Mouse (Mus musculus) heart, postnatal 10 days (tissue): ENCODE results near the gene Arl8b. TPM values are rescaled to one million over a fixed set of nuclear protein-coding genes. Genes with fewer than 3 reads are reported as not detected.

Experiments used
- DNase-seq, 2 experiments: peaks; one replicate each; pipeline ENCODE4 v3.0.0; 2021
- intact Hi-C: fragments of 180-260 bp; cut with DNase I; formaldehyde crosslinking; loops from one replicate; pipeline ENCODE4 v1.15.1; 2025
- total RNA-seq, 2 experiments: library from RNA; stranded (reverse); gene quantifications; 2 replicates each; pipeline ENCODE4 v1.2.3; 2021

Arl8b gene
- total RNA-seq, 2 experiments from 2014 or later: 83.3 to 90.7 TPM

DNA sequence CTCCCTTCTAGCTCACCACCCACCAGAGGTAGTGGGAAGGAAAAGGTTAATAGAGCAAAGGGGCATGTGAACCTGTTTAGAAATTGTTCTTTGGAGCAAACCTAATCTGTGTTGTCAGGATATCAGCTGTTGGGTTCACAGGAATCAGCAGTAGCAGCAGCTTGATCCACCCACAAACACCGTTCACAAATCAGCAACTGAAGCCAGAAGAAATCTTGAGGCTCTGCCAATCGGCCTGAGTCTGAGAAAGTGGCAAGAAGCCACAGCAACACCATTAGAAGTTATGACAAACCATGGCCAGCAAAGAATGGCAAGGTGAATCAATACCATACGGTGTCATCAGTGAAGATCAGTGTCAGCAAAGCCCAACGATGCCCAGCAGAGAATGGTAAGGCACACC is 88.4 kb downstream of the Arl8b start:
- no peak for DNase-seq
- intact Hi-C loops: no loop called here

Other genes starting within 250 kb of the Arl8b start
- gene Bhlhe40, start 122.5 kb upstream of the Arl8b start, total RNA-seq: 10 to 100 TPM; 40.0 to 40.8 TPM
- 10 to 100 TPM; 15.8 to 22.0 TPM for gene Edem1, start 45.5 kb downstream of the Arl8b start, total RNA-seq